Mouse (Mus musculus): ENCODE results near the gene Sdsl.
"Not testable (repeated sequence)": the region's sequence is repeated elsewhere in the genome, so short reads cannot be mapped to it uniquely, and the experiment has no call there.

Sdsl gene

DNA sequence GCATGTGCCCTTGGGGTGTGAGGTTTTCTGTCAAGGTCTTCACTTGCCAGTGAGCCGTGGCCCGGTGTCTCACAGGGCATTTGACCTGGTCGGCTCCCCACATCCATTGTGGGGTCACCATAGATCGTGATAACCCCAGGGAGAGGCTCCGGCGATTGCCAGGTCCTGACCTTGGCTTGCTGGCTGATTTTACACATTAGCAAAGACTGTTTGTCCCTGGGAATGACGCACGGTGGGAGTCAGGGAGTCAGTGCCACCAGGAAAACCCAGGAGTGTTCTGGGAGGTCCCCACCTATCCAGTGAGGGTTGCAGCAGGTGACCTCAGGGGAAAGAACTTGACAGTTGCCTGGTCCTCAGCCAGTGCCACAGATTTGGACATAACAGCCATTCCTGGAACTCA is at the start of gene Sdsl:
Gene Sdsl, minus strand, starts transcription at position 41 of the 400 bp plus-strand sequence.
- no peak for DNase-seq (ENCODE audit: low spot score in 2 of 2)

DNA sequence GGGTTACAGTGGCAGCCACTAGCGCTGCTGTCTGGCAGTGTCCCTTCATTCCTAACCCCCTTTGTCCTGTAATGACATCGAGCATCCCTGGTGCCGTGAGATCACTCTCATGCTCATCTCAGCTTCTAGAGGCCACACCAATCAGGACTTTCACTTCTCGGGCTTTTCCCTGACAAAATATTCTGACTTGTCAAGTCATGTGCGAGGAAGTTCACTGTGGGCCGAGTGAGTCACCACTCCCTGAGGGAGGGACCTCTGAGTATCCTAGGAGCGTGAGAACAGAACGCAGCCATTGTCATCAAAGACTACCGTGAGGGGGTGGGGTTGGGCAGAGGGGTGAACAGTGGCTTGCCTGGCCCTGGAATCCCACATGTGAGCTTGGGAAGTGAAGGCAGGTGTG is 44.9 kb upstream of the Sdsl start:
- DNase-seq (ENCODE audit: low spot score in 2 of 2), result peak in 1 of 2 experiments; percentile 36

DNA sequence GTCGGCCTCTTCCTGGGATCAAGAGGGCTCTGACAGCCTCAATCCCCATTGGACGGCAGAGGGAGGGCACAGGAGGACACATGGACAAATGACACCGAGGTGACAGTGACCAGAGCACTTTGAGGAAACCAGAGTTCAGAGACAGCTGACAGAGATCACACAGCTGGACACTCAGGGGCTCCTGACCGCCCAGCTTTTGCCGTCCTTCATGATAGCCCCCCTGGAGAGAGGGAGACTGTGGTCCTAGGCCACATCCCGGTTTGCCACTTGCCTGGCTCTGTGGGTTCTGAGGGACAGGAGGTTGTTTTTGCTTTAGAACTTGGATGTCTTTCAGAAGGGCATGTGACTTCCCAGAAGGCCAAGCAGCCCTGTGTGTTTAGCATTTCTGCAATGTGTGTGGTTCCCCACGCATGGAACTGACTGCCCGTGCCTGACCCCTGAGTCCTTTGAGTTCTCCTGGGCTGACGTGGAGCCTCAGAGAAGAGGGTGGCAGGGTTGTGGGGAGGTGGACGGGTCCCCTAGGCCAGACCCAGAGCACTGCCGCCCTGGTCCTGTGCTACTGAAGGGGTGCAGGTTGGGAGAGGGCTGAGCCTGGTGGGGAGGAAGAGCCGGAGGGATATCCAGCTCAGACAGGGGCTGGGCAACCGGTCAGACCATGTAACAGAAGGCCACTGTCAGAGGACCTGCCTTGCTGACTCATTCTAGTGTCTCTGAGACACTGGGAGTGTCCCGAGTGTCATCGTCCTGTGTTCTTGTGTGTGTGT is 43.8 kb upstream of the Sdsl start:
- no peak for DNase-seq (ENCODE audit: low spot score in 2 of 2)

DNA sequence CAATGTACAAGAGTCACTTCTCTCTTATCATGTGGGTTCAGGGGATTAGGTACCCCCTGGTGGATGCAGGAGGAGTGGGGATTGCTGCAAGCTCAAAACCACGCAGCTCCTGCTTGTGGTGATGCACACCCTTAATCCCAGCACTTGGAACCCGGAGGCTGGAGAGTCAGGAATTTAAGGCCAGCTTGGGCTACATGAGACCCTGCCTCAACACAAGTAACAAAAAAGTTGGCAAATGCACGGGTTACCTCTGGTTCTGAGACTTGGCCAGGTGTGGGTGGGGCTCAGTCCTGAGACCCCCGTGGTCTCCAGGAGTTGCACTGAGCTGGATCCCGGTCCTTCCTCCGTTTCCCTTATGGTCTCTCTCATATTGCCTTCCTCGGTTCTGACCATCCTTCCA is 42.8 kb upstream of the Sdsl start:
- no peak for DNase-seq (ENCODE audit: low spot score in 2 of 2)

DNA sequence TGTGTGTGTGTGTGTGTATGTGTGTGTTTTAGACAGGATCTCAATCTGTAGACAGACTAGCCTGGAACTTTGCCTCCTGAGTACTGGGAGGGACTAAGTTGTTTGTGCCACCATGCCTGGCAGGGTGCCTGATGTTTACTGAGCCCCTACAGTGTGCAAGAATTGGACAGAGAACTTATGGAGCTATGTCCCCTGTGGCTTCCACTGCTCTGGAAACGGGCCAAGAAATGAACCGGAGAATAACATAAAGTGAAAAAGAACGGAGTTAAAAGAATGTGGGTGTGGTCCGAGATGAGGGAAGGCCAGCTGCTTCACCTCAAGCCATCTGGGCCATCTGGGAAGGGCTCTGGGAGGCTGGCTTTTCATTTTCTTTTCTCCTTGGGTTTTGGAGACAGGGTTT is 42.1 kb upstream of the Sdsl start:
- no peak for DNase-seq (ENCODE audit: low spot score in 2 of 2)

DNA sequence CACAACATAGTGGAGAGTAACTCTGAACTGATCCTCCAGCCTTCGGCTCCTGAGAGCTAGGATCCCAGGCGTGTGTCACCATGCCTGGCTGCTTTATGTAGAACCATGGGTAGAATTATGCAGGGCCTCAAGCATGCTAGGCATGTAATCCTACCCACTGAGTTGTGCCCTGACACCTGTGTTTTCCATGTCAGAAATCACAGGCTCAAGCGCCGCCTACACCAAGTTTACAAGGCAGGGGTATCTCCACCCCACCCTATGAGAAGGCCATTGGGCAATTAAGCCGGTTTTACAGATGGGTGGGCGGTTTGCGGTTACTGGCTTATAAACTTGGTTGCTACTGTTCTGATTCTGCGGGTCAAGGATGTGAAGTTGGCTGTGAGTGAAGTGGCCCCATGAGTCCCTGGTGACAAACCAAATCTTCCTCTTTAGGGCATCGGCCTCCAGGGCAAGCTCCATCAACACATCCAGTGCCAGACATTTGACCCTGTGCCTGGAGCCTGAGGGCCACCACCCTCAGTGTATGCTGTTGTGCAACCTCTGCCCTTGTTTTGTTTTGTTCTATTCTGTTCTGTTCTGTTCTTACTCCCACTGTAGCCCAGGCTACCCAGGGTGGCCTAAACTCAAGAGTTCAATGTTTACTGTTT is 41.5 kb upstream of the Sdsl start:
- no peak for DNase-seq (ENCODE audit: low spot score in 2 of 2)

DNA sequence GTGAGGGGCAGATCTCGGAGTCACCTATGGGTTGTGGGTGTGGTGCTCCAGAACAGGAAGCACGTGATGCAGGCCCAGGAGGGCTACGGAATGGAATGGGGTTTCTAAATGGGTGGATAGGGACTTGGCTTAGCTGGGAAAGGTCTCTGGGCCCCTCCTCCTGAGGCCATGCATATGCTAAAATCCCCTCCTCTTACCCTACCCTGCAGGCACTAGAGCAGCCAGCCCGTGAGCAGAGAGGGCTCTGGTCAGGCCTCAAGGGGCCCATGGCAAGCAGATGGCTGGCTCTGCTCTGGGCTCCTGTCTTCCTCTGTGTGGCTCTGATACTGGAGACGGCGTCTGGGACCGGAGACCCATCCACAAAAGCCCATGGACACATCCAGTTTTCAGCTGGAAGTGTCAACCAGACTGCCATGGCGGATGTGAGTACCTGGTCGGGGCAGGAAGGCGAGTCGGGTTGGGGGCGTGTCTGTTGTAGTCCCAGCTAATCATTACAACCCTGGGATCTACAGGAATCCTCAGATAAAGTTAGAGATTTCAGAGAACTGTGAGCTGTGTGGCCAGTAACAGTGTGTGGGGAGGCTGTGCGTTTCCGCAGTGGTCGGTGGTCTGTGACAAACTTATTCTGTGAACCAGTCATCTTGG is 40.4 kb upstream of the Sdsl start:
- no peak for DNase-seq (ENCODE audit: low spot score in 2 of 2)

DNA sequence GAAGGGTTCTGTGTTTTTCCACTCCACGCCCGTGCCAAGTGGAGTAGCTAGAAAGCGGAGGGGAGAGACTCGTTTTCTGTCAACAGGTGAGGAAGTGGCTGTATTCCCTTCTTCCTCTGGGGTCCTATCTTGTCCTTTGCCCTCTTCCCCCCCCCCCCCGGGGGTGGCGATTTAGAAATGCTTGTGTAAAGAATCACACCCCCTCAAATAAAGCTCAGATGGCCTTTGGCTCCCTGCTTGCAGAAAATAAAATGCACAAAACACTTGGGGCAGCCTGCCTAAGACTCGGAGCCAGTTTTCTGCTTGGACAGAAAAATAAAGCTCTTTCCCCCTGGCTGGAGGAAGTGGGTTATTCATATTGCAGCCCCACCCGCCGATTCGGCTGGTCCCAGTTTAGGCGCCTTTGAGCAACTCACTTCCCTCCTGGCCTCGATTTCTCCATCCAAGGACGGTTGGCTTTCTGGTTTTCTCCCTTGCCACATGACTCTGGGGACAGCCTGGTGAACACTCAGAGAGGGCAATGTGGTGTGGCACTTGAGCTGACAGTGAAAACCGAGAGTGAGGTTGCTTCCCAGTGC is 39.1 kb upstream of the Sdsl start:
- peak in 1 of 2 experiments; percentile 46 for DNase-seq (ENCODE audit: low spot score in 2 of 2)

DNA sequence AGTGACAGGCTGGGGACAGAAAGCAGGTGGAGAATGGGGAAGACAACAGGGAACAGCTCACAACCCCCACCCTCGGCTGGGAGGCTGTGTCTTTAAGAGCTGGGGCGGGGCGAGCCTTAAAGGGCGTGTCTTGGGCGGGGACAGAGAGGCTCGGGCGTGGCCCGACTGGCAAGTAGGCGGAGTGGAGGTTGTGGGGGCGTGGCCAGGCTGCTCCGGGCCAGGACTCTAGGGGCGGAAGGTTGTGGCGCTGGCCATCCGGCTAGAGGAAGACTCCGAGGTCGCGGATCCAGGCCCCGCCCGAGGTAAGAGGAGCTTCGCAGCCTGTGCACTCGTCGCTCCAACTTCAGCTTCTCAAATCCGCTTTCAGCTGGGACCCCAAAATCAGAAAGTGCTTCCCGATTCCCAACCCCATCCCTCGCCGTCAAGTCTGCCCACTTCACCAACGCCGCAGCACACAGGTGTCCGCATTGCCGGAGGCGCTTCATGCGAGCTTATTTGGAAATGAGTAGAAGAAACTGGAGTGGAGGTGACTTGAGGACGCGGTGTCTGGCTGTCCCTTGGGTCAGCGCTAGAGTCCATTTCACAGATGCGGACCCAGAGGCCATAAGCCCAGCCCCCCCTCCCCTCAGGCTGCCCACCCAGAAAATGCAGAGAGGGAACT is 38.5 kb upstream of the Sdsl start, which contains the start of gene Slc8b1:
Gene Slc8b1, plus strand, starts transcription at position 187 of the 661 bp plus-strand sequence.
- peak; percentile 94 to 95 for DNase-seq (ENCODE audit: low spot score in 2 of 2)

DNA sequence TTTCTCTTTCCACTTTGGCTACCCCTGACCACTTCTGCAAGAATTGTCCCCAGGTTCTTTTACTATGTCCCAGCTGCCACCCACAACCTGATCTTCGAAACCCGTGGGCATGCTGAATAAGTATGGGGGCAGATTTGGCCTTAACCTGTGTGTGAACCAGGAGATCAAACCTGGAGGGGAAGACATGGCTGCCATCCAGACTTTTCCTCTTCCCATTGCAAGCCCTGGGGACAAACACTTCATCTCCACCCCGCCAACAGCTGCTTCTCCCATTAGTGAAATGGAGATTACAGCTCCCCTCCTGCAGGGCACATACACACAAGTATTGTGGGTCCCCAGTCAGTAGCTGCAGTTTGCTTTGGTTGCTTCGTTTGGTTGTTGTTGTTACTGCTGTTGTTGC is 34.7 kb upstream of the Sdsl start:
- no peak for DNase-seq (ENCODE audit: low spot score in 2 of 2)

DNA sequence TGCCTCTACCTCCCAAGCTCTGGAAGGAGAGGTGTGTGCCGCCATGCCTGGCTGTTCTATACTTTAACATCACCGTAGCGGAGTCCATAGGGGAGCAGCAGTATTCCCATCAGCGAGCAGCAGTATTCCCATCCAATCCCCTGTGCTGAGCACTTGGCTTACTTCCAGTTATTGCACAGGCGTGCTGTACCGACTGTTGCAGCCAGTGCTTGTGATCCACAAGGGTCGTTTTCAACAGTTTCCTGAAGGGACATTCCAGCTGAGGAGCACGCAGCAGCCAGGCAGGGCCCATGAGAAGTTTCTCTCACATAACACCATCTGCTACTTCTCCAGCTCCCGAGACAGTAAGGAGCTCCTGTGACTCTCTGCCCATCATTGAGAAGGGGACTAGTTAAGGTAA is 33.9 kb upstream of the Sdsl start:
- DNase-seq (ENCODE audit: low spot score in 2 of 2), result no peak

DNA sequence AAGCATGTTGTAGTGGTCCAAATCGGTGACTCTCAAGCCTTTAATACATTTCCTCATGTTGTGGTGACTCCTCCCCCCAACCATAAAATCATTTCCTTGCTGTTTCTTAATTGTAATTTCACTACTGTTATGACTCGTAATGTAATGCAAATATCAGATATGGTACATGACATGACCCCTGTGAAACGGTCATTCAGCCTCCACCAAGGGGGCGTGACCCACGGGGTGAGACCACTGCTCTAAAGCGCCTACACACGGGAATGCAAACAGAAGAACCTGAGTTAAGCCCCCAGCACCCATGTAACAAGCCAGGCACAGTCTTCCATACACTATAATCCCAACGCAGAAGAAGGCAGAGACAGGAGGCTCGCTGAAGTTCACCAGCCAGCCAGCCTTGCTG is 33.2 kb upstream of the Sdsl start:
- DNase-seq (ENCODE audit: low spot score in 2 of 2), result no peak

DNA sequence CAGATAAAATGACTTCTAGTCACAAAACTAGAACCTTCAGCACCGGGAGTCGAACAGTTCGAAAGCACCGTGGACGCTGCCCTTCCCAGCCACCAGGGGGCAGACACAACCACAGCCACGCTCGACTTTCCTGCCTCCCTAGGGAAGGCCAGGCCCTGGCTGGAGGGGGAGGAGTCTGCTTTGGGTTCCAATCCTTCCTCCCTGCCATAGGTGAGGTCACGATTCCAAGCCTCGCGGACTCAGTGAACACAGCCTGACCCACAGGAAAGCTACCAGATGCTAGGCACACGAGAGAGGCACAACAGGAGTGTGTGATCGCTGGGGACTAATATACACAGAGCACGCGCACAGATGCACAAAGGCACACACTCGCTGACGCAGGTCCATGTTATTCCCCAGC is 32.8 kb upstream of the Sdsl start:
- peak; percentile 45 to 61 for DNase-seq (ENCODE audit: low spot score in 2 of 2)

DNA sequence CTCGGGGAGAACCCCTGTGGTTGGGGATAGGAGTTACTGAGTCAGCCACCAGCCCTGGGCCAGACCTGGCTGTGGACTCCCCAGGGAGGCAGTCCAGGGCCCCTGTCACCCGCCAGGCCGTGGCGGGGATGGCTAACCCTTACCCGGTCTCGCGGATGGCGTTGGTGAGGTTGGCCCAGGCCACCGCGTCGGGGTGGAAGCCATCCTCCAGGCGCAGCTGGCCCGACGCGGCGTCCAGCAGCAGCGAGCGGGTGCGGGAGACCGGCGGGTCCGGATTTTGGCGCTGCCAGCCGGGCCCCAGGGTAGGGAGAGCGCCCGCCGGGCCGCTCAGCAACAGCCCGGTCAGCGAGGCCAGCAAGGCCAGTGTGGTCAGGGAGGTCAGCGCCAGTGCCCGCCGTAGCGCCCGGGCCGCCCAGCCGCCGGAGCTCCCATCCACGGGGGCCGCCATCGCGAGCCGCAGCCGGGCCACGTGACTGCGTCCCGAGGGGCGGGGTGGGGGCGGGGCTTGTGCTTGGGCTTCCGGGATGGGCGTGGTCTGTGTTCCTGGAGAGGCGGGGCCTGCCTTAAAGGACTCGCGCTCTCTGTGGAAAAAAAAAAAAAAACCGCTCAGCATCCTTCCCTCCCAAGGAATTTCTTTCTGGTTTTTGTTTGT is 30.7 kb upstream of the Sdsl start, which contains the start of gene Plbd2:
Gene Plbd2, minus strand, starts transcription at position 482 of the 652 bp plus-strand sequence.
- peak; percentile 69 to 79 for DNase-seq (ENCODE audit: low spot score in 2 of 2)

DNA sequence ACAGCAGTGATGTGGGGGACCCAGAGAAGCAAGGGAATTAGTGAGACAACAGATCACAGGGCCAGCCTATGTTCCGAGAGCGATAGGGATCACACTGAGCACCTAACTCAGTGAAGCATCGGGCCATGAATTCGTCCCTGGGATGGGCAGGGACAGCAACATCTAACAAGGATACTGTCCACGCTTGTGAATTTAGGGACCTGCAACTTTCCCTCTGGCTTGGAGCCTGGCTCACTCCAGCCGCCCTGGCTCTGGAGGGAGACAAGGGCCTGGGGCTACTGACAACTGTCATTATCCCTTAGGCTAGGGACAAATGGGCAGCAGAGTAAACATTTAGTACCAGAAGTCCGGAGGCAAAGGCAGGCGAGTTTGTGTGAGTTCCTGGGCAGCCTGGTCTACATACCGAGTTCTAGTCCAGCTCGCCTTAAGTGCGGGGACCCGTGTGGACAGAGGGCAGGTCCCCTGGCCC is 30.1 kb upstream of the Sdsl start:
- no peak for DNase-seq (ENCODE audit: low spot score in 2 of 2)

DNA sequence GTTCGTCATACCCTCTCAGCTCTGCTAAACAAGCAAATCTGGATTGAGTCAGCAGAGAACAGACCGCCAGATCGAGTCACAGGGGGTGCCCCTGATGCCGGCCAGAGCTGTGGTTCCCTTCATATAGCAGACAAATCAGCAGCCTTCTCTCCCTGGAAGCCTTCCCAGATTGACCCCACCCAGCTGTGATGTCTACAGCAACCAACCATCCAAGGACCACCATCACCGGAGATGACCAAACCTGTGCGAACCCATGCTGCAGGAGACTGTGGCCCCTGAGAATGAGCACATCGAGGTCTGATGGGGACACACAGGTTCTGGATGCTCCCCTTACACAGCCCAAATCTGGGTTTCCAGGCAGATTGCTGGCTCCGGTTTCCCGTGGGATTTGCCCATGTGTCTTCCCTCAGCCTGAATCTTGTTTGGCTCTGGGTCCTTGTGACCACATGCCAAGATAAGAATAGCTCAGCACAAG is 29.6 kb upstream of the Sdsl start:
- DNase-seq (ENCODE audit: low spot score in 2 of 2), result no peak

DNA sequence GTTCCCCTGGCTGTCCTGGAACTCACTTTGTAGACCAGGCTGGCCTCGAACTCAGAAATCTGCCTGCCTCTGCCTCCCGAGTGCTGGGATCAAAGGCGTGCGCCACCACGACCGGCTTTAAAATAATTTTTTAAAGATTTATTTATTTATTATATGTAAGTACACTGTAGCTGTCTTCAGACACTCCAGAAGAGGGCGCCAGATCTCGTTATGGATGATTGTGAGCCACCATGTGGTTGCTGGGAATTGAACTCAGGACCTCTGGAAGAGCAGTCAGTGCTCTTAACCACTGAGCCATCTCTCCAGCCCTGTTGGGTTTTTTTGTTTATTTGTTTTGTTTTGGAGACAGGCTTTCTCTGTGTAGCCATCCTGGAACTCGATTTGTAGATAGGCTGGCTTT is 28.0 kb upstream of the Sdsl start:
- DNase-seq (ENCODE audit: low spot score in 2 of 2), result not testable (repeated sequence)

DNA sequence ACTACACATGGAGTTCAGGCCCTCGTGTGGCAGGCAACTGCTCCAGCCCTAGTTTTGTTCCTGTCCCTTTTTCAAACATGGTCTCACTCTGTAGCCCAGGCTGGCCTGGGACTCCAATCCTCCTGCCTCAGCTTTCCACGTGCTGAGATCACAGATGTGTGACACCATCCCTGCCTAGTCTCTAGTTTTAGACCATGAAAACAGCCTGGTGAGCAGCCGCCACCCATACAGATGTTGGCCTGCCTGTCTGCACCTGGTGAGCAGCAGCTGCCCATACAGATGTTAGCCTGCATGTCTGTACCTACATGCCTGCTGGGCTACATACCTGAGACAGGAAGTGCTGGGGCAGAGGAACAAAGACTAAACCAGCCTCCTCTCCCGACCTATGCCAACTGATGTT is 26.6 kb upstream of the Sdsl start:
- DNase-seq (ENCODE audit: low spot score in 2 of 2), result no peak

DNA sequence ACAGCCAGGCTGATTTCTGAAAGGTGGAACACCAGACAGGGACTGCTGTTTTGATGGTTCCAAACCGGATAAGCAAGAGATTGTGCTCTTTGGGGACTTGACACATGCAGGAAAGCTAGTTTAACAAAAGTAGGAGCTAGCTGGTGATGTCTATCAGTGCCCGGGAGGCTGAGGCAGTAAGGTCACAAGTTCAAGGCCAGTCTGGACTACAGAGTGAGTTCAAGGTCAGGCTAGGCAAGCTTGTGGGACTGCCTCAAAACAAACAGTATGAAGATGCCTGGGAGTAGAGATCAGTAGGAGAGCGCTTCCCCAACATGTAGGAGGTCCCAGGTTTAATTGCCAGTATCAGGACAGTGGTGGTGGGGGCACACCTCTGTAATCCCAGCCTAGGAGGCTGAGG is 24.5 kb upstream of the Sdsl start:
- no peak for DNase-seq (ENCODE audit: low spot score in 2 of 2)

DNA sequence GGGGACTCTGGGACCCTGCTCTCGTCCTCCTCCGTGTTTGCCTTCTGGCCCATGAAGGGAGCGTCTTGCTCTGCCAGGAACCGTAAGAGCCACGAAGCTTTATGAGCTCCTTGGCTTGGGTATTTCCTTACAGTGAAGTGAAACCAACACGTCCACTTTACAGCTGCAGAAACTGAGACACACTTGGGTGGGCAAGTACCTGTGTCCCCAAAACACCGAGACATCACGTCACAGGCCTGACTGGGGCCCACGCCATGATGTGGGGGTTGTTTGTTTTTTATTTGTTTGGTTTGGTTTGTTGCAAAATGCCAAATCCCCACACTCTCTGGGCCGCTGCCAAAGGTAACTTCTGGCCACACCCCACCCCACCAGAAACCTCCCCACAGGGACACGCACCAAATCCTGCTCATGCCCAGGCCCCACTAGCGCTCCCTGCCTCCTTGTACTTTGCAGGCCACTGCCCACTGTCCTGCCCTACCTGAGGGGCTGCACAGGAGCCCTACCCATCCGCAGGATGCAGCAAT is 23.2 kb upstream of the Sdsl start:
- DNase-seq (ENCODE audit: low spot score in 2 of 2), result peak; percentile 41 to 43

Measured in spleen, postnatal 36 days (tissue).